Mouse (Mus musculus): ENCODE data around the gene Hey2.

GRCm38 (mm10) chr10:30803587-30804253 lies 38.9 kb downstream of the Hey2 start:
- TF ChIP-seq CTCF (IDR thresholded peaks at IDR 0.05; ENCODE audit: insufficient read depth, low read length) (no peak), POLR2A (IDR thresholded peaks at IDR 0.05; ENCODE audit: borderline replicate concordance, extremely low read depth, low read depth, low read length) (no peak)

Data from lung, adult 2 months (tissue).